Mouse (Mus musculus) gastrocnemius, postnatal 25 days (tissue): ENCODE measurements around the gene Gm11596. TPM values are rescaled to one million over a fixed set of nuclear protein-coding genes. Genes with fewer than 3 reads are reported as not detected.
"Not testable (repeated sequence)": the region's sequence is repeated elsewhere in the genome, so short reads cannot be mapped to it uniquely, and the experiment has no call there.

Source experiments
- DNase-seq: peaks from one replicate; pipeline ENCODE4 v3.0.0; 2022
- long read RNA-seq, 2 experiments: library from polyadenylated mRNA; stranded (forward); transcript quantifications; one replicate each; pipeline ENCODE4 v2.0.0; 2021
- total RNA-seq, 2 experiments: library from RNA; stranded (reverse); gene quantifications; 1 replicate in 1 of 2; 2 replicates in 1 of 2; pipeline ENCODE4 v1.2.3; 2021

The Gm11596 gene
- total RNA-seq, result not detected
- long read RNA-seq, experiment 1, result 0 reads
- long read RNA-seq, experiment 2, result 0 reads

GRCm38 (mm10) chr11:99793367-99793766, at the start of gene Gm11596:
Gene Gm11596 (minus strand): TSS chr11:99793467.
- DNase-seq, result no peak

GRCm38 (mm10) chr11:99842185-99842584, 48.9 kb upstream of the Gm11596 start:
- DNase-seq, result no peak

GRCm38 (mm10) chr11:99837966-99838365, 44.7 kb upstream of the Gm11596 start, which contains the start of gene 2300003K06Rik:
Gene 2300003K06Rik (minus strand): TSS chr11:99838066.
- no peak for DNase-seq

GRCm38 (mm10) chr11:99815566-99815965, 22.3 kb upstream of the Gm11596 start, which contains the start of gene Gm11564:
Gene Gm11564 (minus strand): TSS chr11:99815666.
- DNase-seq, result not testable (repeated sequence)

- DNase-seq, result not testable (repeated sequence)
Observed at GRCm38 (mm10) chr11:99809792-99810191, 16.5 kb upstream of the Gm11596 start, which contains the start of gene Krtap4-13. Gene Krtap4-13 (minus strand): TSS chr11:99809892.

GRCm38 (mm10) chr11:99804346-99804745, 11.1 kb upstream of the Gm11596 start, which contains the start of gene Gm11554:
Gene Gm11554 (minus strand): TSS chr11:99804446.
- not testable (repeated sequence) for DNase-seq

- not testable (repeated sequence) for DNase-seq
Observed at GRCm38 (mm10) chr11:99798832-99799231, 5.6 kb upstream of the Gm11596 start, which contains the start of gene Gm11569. Gene Gm11569 (minus strand): TSS chr11:99798932.

- DNase-seq, result not testable (repeated sequence)
Observed at GRCm38 (mm10) chr11:99784900-99785299, 8.4 kb downstream of the Gm11596 start, which contains the start of gene Krtap4-9. Gene Krtap4-9 (plus strand): TSS chr11:99785200.

GRCm38 (mm10) chr11:99780604-99781003, 12.7 kb downstream of the Gm11596 start, which contains the start of gene Krtap4-8:
Gene Krtap4-8 (minus strand): TSS chr11:99780704.
- no peak for DNase-seq

- DNase-seq, result no peak
Observed at GRCm38 (mm10) chr11:99778401-99778800, 14.9 kb downstream of the Gm11596 start.

GRCm38 (mm10) chr11:99772813-99773212, 20.5 kb downstream of the Gm11596 start, which contains the start of gene Gm11595:
Gene Gm11595 (minus strand): TSS chr11:99772913.
- not testable (repeated sequence) for DNase-seq

- no peak for DNase-seq
Observed at GRCm38 (mm10) chr11:99768410-99768809, 24.9 kb downstream of the Gm11596 start.

- DNase-seq, result no peak
Observed at GRCm38 (mm10) chr11:99758877-99759276, 34.4 kb downstream of the Gm11596 start.

- DNase-seq, result no peak
Observed at GRCm38 (mm10) chr11:99743985-99744384, 49.3 kb downstream of the Gm11596 start.

Other genes with a start within 250 kb of the Gm11596 start
- not detected for gene Krtap3-3, start 242.6 kb downstream of the Gm11596 start, total RNA-seq
- gene Krtap3-2, start 236.6 kb downstream of the Gm11596 start, total RNA-seq, result not detected
- not detected for gene Gm11939, start 234.0 kb downstream of the Gm11596 start, total RNA-seq
- not detected for gene Krtap3-1, start 226.8 kb downstream of the Gm11596 start, total RNA-seq
- not detected for gene Krtap1-5, start 212.5 kb downstream of the Gm11596 start, total RNA-seq
- gene Krtap1-4, start 209.8 kb downstream of the Gm11596 start, total RNA-seq, result not detected
- not detected for gene Krtap1-3, start 202.1 kb downstream of the Gm11596 start, total RNA-seq
- gene Krtap9-3, start 195.4 kb downstream of the Gm11596 start, total RNA-seq, result not detected
- not detected for gene Gm11938, start 190.2 kb downstream of the Gm11596 start, total RNA-seq
- not detected for gene Gm11937, start 183.3 kb downstream of the Gm11596 start, total RNA-seq
- not detected for gene Krtap2-4, start 178.6 kb downstream of the Gm11596 start, total RNA-seq
- not detected for gene Gm11562, start 173.0 kb downstream of the Gm11596 start, total RNA-seq
- not detected for gene Krtap4-1, start 165.2 kb downstream of the Gm11596 start, total RNA-seq
- gene Krtap4-2, start 158.4 kb downstream of the Gm11596 start, total RNA-seq, result not detected
- not detected for gene Krtap4-7, start 149.4 kb downstream of the Gm11596 start, total RNA-seq
- not detected for gene Gm11555, start 143.2 kb downstream of the Gm11596 start, total RNA-seq
- not detected for gene Gm11563, start 134.5 kb downstream of the Gm11596 start, total RNA-seq
- gene Krtap4-6, start 127.5 kb downstream of the Gm11596 start, total RNA-seq, result not detected
- gene Gm14190, start 102.7 kb downstream of the Gm11596 start, total RNA-seq, result not detected
- not detected for gene Gm14180, start 59.2 kb downstream of the Gm11596 start, total RNA-seq
- not detected for gene Gm11595, start 20.6 kb downstream of the Gm11596 start, total RNA-seq
- not detected for gene Krtap4-8, start 12.8 kb downstream of the Gm11596 start, total RNA-seq
- gene Krtap4-9, start 8.3 kb downstream of the Gm11596 start, total RNA-seq, result not detected
- gene Gm11569, start 5.5 kb upstream of the Gm11596 start, total RNA-seq, result not detected
- not detected for gene Gm11554, start 11.0 kb upstream of the Gm11596 start, total RNA-seq
- not detected for gene Krtap4-13, start 16.4 kb upstream of the Gm11596 start, total RNA-seq
- gene Gm11564, start 22.2 kb upstream of the Gm11596 start, total RNA-seq, result not detected
- gene 2300003K06Rik, start 44.6 kb upstream of the Gm11596 start, total RNA-seq, result not detected
- not detected for gene Krtap4-16, start 58.1 kb upstream of the Gm11596 start, total RNA-seq
- gene Gm11568, start 64.5 kb upstream of the Gm11596 start, total RNA-seq, result not detected
- gene Gm11559, start 71.0 kb upstream of the Gm11596 start, total RNA-seq, result not detected
- not detected for gene Krtap9-1, start 79.9 kb upstream of the Gm11596 start, total RNA-seq
- not detected for gene Gm11567, start 85.7 kb upstream of the Gm11596 start, total RNA-seq
- not detected for gene Krtap31-1, start 114.5 kb upstream of the Gm11596 start, total RNA-seq
- not detected for gene Gm11565, start 121.3 kb upstream of the Gm11596 start, total RNA-seq
- not detected for gene Krtap31-2, start 142.8 kb upstream of the Gm11596 start, total RNA-seq
- gene Krtap9-5, start 155.0 kb upstream of the Gm11596 start, total RNA-seq, result not detected
- gene Krtap29-1, start 185.6 kb upstream of the Gm11596 start, total RNA-seq, result not detected
- gene Krtap16-1, start 193.1 kb upstream of the Gm11596 start, total RNA-seq, result not detected
- not detected for gene Krtap17-1, start 200.5 kb upstream of the Gm11596 start, total RNA-seq
- not detected for gene Krt33a, start 222.7 kb upstream of the Gm11596 start, total RNA-seq
- gene Krt33b, start 236.4 kb upstream of the Gm11596 start, total RNA-seq, result not detected
- gene Krt34, start 248.1 kb upstream of the Gm11596 start, total RNA-seq, result not detected